Mouse (Mus musculus) megakaryocyte progenitor cell, adult 5-6 weeks (primary cell): ENCODE measurements around the gene Olfr1315-ps1. TPM values are rescaled to one million over a fixed set of nuclear protein-coding genes. Genes with fewer than 3 reads are reported as not detected.

Experiments
- ATAC-seq: replicated peaks from 2 replicates; pipeline ENCODE4 v1.8.0; 2016; ENCODE audit warnings: mild to moderate bottlenecking, moderate TSS enrichment, inconsistent platforms; ENCODE audit not compliant: poor library complexity
- total RNA-seq, 2 experiments: library from RNA; stranded (forward) in 1 of 2; stranded (reverse) in 1 of 2; fragments of 157-497, 149-512 nt in 1 of 2; fragments of 200-1000 nt in 1 of 2; gene quantifications; 2 replicates each; pipeline versions ENCODE4 v1.2.3 to v1.2.4; 2015 to 2017

Gene Olfr1315-ps1
- not detected in 2 replicates for total RNA-seq (2015)
- not detected in 2 replicates for total RNA-seq (2017)

- ATAC-seq: no peak
Observed at GRCm38 (mm10) chr2:112115340-112115739, at the start of gene Olfr1315-ps1. Olfr1315-ps1 (minus strand) TSS chr2:112115440.

- ATAC-seq: no peak
Observed at GRCm38 (mm10) chr2:112153898-112154297, 38.7 kb upstream of the Olfr1315-ps1 start, which contains the start of gene Olfr1318. Olfr1318 (plus strand) TSS chr2:112154198.

GRCm38 (mm10) chr2:112140029-112140428, 24.8 kb upstream of the Olfr1315-ps1 start, which contains the start of gene Olfr1317:
Olfr1317 (plus strand) TSS chr2:112140329.
- ATAC-seq: no peak

DNA sequence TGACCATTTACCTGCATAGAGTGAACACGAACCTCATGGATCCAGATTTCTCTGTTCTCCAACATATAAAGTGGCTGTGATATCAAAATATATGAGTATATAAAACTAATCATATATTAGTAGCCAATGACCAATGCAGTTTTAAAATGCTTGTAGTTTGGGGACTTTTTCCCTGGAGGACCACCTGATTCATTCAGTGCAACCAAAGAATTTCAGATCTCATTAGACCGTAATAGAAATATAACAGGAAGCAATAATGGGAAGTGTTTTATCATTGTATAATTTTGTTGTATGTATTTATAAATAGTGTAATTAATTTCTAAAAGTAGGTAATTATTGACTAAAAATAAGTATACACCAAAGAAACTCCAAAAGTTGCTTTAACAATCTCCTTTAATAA, 19.6 kb upstream of the Olfr1315-ps1 start, which contains the start of gene Olfr1316:
Olfr1316 (minus strand) TSS at position 101 of the 400 bp plus-strand sequence.
- ATAC-seq: no peak

GRCm38 (mm10) chr2:112096681-112097080, 18.6 kb downstream of the Olfr1315-ps1 start, which contains the start of gene Olfr1314:
Olfr1314 (minus strand) TSS chr2:112096781.
- ATAC-seq: no peak

DNA sequence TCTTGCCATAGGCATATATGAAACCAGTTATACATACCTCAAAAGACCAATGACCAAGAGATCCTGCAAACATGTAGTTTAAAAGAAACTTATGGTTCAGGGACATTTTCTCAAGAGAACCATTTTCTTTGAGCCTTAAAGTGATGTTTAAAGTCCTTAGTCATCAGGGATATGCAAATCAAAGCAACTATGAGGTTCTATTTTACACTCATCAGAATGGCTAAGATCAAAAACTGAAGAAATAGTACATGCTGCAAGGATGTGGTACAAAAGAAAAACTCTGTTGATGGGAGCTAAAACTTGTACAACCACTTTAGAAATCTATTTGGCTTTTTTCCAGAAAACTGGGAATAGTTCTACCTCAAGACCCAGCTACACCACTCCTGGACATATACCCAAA, 37.5 kb downstream of the Olfr1315-ps1 start, which contains the start of gene Olfr1313:
Olfr1313 (minus strand) TSS at position 101 of the 400 bp plus-strand sequence.
- no peak for ATAC-seq

Other genes with a start within 250 kb of the Olfr1315-ps1 start
- gene Olfr1305, start 238.3 kb downstream of the Olfr1315-ps1 start, total RNA-seq (2015): not detected in 2 replicates
- gene Olfr1305, start 238.3 kb downstream of the Olfr1315-ps1 start, total RNA-seq (2017): not detected in 2 replicates
- gene Olfr1306, start 199.2 kb downstream of the Olfr1315-ps1 start, total RNA-seq (2015): not detected in 2 replicates
- gene Olfr1306, start 199.2 kb downstream of the Olfr1315-ps1 start, total RNA-seq (2017): not detected in 2 replicates
- gene Olfr1307, start 166.0 kb downstream of the Olfr1315-ps1 start, total RNA-seq (2015): not detected in 2 replicates
- 0.03 TPM in 1 of 2 replicates, not detected in the other for gene Olfr1307, start 166.0 kb downstream of the Olfr1315-ps1 start, total RNA-seq (2017)
- gene Olfr1308, start 150.5 kb downstream of the Olfr1315-ps1 start, total RNA-seq (2015): not detected in 2 replicates
- gene Olfr1308, start 150.5 kb downstream of the Olfr1315-ps1 start, total RNA-seq (2017): not detected in 2 replicates
- gene Olfr1309, start 125.2 kb downstream of the Olfr1315-ps1 start, total RNA-seq (2015): not detected in 2 replicates
- gene Olfr1309, start 125.2 kb downstream of the Olfr1315-ps1 start, total RNA-seq (2017): not detected in 2 replicates
- not detected in 2 replicates for gene Olfr1310, start 102.7 kb downstream of the Olfr1315-ps1 start, total RNA-seq (2015)
- not detected in 2 replicates for gene Olfr1310, start 102.7 kb downstream of the Olfr1315-ps1 start, total RNA-seq (2017)
- not detected in 2 replicates for gene Olfr1311, start 91.0 kb downstream of the Olfr1315-ps1 start, total RNA-seq (2015)
- not detected in 2 replicates for gene Olfr1311, start 91.0 kb downstream of the Olfr1315-ps1 start, total RNA-seq (2017)
- gene Olfr1312, start 65.2 kb downstream of the Olfr1315-ps1 start, total RNA-seq (2015): not detected in 2 replicates
- gene Olfr1312, start 65.2 kb downstream of the Olfr1315-ps1 start, total RNA-seq (2017): not detected in 2 replicates
- not detected in 2 replicates for gene Olfr1313, start 37.6 kb downstream of the Olfr1315-ps1 start, total RNA-seq (2015)
- not detected in 2 replicates for gene Olfr1313, start 37.6 kb downstream of the Olfr1315-ps1 start, total RNA-seq (2017)
- not detected in 2 replicates for gene Olfr1314, start 18.7 kb downstream of the Olfr1315-ps1 start, total RNA-seq (2015)
- not detected in 2 replicates for gene Olfr1314, start 18.7 kb downstream of the Olfr1315-ps1 start, total RNA-seq (2017)
- not detected in 2 replicates for gene Olfr1316, start 19.5 kb upstream of the Olfr1315-ps1 start, total RNA-seq (2015)
- gene Olfr1316, start 19.5 kb upstream of the Olfr1315-ps1 start, total RNA-seq (2017): not detected in 2 replicates
- gene Olfr1317, start 24.9 kb upstream of the Olfr1315-ps1 start, total RNA-seq (2015): not detected in 2 replicates
- gene Olfr1317, start 24.9 kb upstream of the Olfr1315-ps1 start, total RNA-seq (2017): not detected in 2 replicates
- not detected in 2 replicates for gene Olfr1318, start 38.8 kb upstream of the Olfr1315-ps1 start, total RNA-seq (2015)
- gene Olfr1318, start 38.8 kb upstream of the Olfr1315-ps1 start, total RNA-seq (2017): not detected in 2 replicates
- gene Lpcat4, start 124.0 kb upstream of the Olfr1315-ps1 start, total RNA-seq (2015): 20.5 and 25.2 TPM in 2 replicates
- gene Lpcat4, start 124.0 kb upstream of the Olfr1315-ps1 start, total RNA-seq (2017): 7.8 and 8.5 TPM in 2 replicates
- not detected in 2 replicates for gene Nutm1, start 143.9 kb upstream of the Olfr1315-ps1 start, total RNA-seq (2015)
- gene Nutm1, start 143.9 kb upstream of the Olfr1315-ps1 start, total RNA-seq (2017): not detected in 2 replicates
- gene Nop10, start 146.5 kb upstream of the Olfr1315-ps1 start, total RNA-seq (2015): 153 and 154 TPM in 2 replicates
- gene Nop10, start 146.5 kb upstream of the Olfr1315-ps1 start, total RNA-seq (2017): 182 and 256 TPM in 2 replicates
- 55.6 and 71.4 TPM in 2 replicates for gene Slc12a6, start 150.4 kb upstream of the Olfr1315-ps1 start, total RNA-seq (2015)
- 50.6 and 58.6 TPM in 2 replicates for gene Slc12a6, start 150.4 kb upstream of the Olfr1315-ps1 start, total RNA-seq (2017)
- 0.17 TPM in 1 of 2 replicates, not detected in the other for gene Gm21985, start 150.9 kb upstream of the Olfr1315-ps1 start, total RNA-seq (2015)
- gene Gm21985, start 150.9 kb upstream of the Olfr1315-ps1 start, total RNA-seq (2017): 0.57 and 1.3 TPM in 2 replicates